Mouse (Mus musculus) ovary, postnatal 10 days (tissue): Measurements from ENCODE around the gene Bhlhe41.

Source experiments
- DNase-seq: peaks from one replicate; pipeline ENCODE4 v3.0.0; 2022; ENCODE audit warnings: low spot score

The Bhlhe41 gene

GRCm38 (mm10) chr6:145835359-145835758 is 30.0 kb downstream of the Bhlhe41 start:
- DNase-seq = no peak

GRCm38 (mm10) chr6:145832927-145833326 is 32.4 kb downstream of the Bhlhe41 start:
- no peak for DNase-seq

- no peak for DNase-seq
These were observed 34.7 kb downstream of the Bhlhe41 start for GRCm38 (mm10) chr6:145830617-145831016.

GRCm38 (mm10) chr6:145830117-145830516 is 35.2 kb downstream of the Bhlhe41 start:
- DNase-seq = no peak

GRCm38 (mm10) chr6:145829062-145829835 is 36.1 kb downstream of the Bhlhe41 start:
- DNase-seq = no peak

GRCm38 (mm10) chr6:145826305-145826704 is 39.1 kb downstream of the Bhlhe41 start:
- DNase-seq = no peak

GRCm38 (mm10) chr6:145823588-145824234 is 41.6 kb downstream of the Bhlhe41 start:
- DNase-seq = no peak

- no peak for DNase-seq
These were observed 42.3 kb downstream of the Bhlhe41 start for GRCm38 (mm10) chr6:145823103-145823502.

GRCm38 (mm10) chr6:145822218-145822617 is 43.1 kb downstream of the Bhlhe41 start:
- DNase-seq = no peak

- no peak for DNase-seq
These were observed 46.2 kb downstream of the Bhlhe41 start for GRCm38 (mm10) chr6:145819151-145819550.

- DNase-seq = no peak
These were observed 50.2 kb downstream of the Bhlhe41 start for GRCm38 (mm10) chr6:145815200-145815599.

GRCm38 (mm10) chr6:145811174-145811573 is 54.2 kb downstream of the Bhlhe41 start:
- DNase-seq = no peak

GRCm38 (mm10) chr6:145810015-145810414 is 55.3 kb downstream of the Bhlhe41 start:
- DNase-seq = no peak

GRCm38 (mm10) chr6:145809566-145809965 is 55.8 kb downstream of the Bhlhe41 start:
- DNase-seq = no peak
